Mouse (Mus musculus) megakaryocyte, embryonic 14.5 days (primary cell): ENCODE data around the gene Afm. TPM values are rescaled to one million over a fixed set of nuclear protein-coding genes. Genes with fewer than 3 reads are reported as not detected.

Source experiments
- H3K27me3 ChIP-seq: replicated peaks from 2 replicates; pipeline ENCODE3; 2012; ENCODE audit warnings: inconsistent platforms
- H3K36me3 ChIP-seq: replicated peaks from 2 replicates; pipeline ENCODE3; 2012; ENCODE audit warnings: low read length, inconsistent platforms, mixed read lengths
- H3K4me1 ChIP-seq: 2 replicates; pipeline ENCODE4 v1.6.1; 2012; ENCODE audit warnings: inconsistent platforms
- H3K4me3 ChIP-seq: replicated peaks from 2 replicates; pipeline ENCODE3; 2012; ENCODE audit warnings: moderate library complexity, mild to moderate bottlenecking, inconsistent platforms
- H3K9me3 ChIP-seq: 2 replicates; pipeline ENCODE4 v1.6.1; 2012; ENCODE audit warnings: inconsistent platforms
- FLI1 ChIP-seq: IDR thresholded peaks from 2 replicates; pipeline ENCODE4 v1.6.1; 2012; ENCODE audit warnings: low read length, inconsistent platforms, mixed read lengths
- GATA1 ChIP-seq: IDR thresholded peaks from 3 replicates; pipeline ENCODE4 v1.6.1; 2012; ENCODE audit warnings: mixed read lengths, low read length, inconsistent platforms, borderline replicate concordance
- polyA plus RNA-seq: library from polyadenylated mRNA; stranded (reverse); fragments of >175 nt; gene quantifications from 2 replicates; pipeline ENCODE4 v1.2.3, GENCODE M21; 2012; ENCODE audit warnings: low replicate concordance; ENCODE audit not compliant: insufficient read depth

Gene Afm
- polyA plus RNA-seq, 1 experiment, result not detected

GRCm38 (mm10) chr5:90577751-90578150 is 59.0 kb downstream of the Afm start:
- Histone ChIP-seq H3K9me3 (peaks cover 7% of the 10 kb centered on the region), H3K27me3 (peaks cover 2% of the 10 kb centered on the region), H3K4me1 (no peaks in the 10 kb centered on the region), H3K4me3 (no peak overlapping the region), H3K36me3 (peaks cover 3% of the 10 kb centered on the region)
- TF ChIP-seq GATA1 (no peak), FLI1 (no peak)

GRCm38 (mm10) chr5:90579556-90579955 is 60.8 kb downstream of the Afm start:
- no peak overlapping the region for H3K4me3 ChIP-seq

GRCm38 (mm10) chr5:90582179-90582578 is 63.4 kb downstream of the Afm start:
- Histone ChIP-seq H3K27me3 (peaks cover 2% of the 10 kb centered on the region), H3K4me1 (peaks cover 6% of the 10 kb centered on the region)
- TF ChIP-seq FLI1, result no peak
- no peak for TF ChIP-seq GATA1

More at GRCm38 (mm10) chr5:90579556-90579955, 60.8 kb downstream of the Afm start:
- peaks cover 7% of the 10 kb centered on the region for H3K9me3 ChIP-seq
- H3K36me3 ChIP-seq, result peaks cover 3% of the 10 kb centered on the region
- peaks cover 2% of the 10 kb centered on the region for H3K27me3 ChIP-seq
- TF ChIP-seq GATA1 (no peak), FLI1 (no peak)
- H3K4me1 ChIP-seq, result no peaks in the 10 kb centered on the region

DNA sequence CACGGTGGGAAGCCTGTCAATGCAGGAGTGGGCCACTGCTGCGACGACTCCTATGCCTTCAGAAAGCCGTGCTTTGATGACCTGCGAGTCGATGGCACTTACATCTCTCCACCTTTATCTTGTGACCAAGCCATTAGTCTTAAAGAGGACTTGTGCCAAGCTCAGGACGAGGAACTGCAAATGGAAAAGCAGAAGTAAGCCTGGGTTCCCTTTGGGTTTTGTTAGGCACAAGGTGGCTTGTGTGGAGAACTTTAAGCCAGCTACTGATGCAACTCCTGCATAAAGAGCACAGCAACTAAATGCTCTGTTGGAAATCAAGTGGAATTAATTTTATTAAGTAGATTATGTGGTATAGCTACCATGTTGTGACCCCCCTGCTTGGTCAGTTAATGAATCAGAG is 66.1 kb downstream of the Afm start:
- H3K4me1 ChIP-seq, result peaks cover 21% of the 10 kb centered on the region
- no peak overlapping the region for H3K4me3 ChIP-seq
- TF ChIP-seq GATA1 (no peak), FLI1 (no peak)
- H3K36me3 ChIP-seq, result peaks cover 3% of the 10 kb centered on the region
- H3K27me3 ChIP-seq, result peaks cover 2% of the 10 kb centered on the region
- peaks cover 7% of the 10 kb centered on the region for H3K9me3 ChIP-seq

More at GRCm38 (mm10) chr5:90582179-90582578, 63.4 kb downstream of the Afm start:
- H3K36me3 ChIP-seq, result peaks cover 3% of the 10 kb centered on the region
- no peak overlapping the region for H3K4me3 ChIP-seq
- H3K9me3 ChIP-seq, result peaks cover 7% of the 10 kb centered on the region

DNA sequence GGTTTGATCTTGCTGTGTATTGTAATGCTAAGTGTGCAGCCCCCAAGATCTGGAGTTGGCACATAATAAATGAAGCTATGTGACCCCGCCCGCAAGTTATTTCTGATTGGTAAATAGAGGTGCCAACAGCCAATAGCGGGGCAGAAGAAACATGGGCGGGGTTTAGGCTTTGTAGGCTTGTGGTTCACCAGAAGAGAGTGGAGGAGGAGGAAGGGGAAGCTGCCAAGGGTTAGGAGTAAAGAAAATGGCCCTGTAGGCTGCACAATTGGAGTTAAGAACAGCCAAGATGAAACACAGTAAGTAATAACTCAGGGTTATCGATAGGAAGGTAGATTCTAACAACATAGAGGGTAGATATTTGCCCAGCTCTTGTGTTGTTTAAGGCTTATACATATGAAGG is 67.8 kb downstream of the Afm start:
- H3K4me1 ChIP-seq, result peaks cover 21% of the 10 kb centered on the region
- H3K9me3 ChIP-seq, result no peaks in the 10 kb centered on the region
- H3K4me3 ChIP-seq, result no peak overlapping the region
- TF ChIP-seq GATA1 (no peak), FLI1 (no peak)
- no peaks in the 10 kb centered on the region for H3K27me3 ChIP-seq
- no peaks in the 10 kb centered on the region for H3K36me3 ChIP-seq

GRCm38 (mm10) chr5:90588104-90588503 is 69.4 kb downstream of the Afm start:
- TF ChIP-seq GATA1 (no peak), FLI1 (no peak)
- H3K27me3 ChIP-seq, result no peaks in the 10 kb centered on the region

GRCm38 (mm10) chr5:90588708-90589595 is 70.2 kb downstream of the Afm start:
- H3K27me3 ChIP-seq, result no peaks in the 10 kb centered on the region
- no peak for TF ChIP-seq GATA1
- TF ChIP-seq FLI1, result no peak
- peaks cover 33% of the 10 kb centered on the region for H3K4me1 ChIP-seq
- peak overlapping the region; percentile 91 for H3K4me3 ChIP-seq
- no peaks in the 10 kb centered on the region for H3K9me3 ChIP-seq
- no peaks in the 10 kb centered on the region for H3K36me3 ChIP-seq

More at GRCm38 (mm10) chr5:90588104-90588503, 69.4 kb downstream of the Afm start:
- Histone ChIP-seq H3K36me3 (no peaks in the 10 kb centered on the region), H3K9me3 (no peaks in the 10 kb centered on the region), H3K4me3 (peak overlapping the region; percentile 73), H3K4me1 (peaks cover 33% of the 10 kb centered on the region)

- H3K4me3 ChIP-seq, result no peak overlapping the region
- peaks cover 50% of the 10 kb centered on the region for H3K4me1 ChIP-seq
- no peaks in the 10 kb centered on the region for H3K36me3 ChIP-seq
- no peaks in the 10 kb centered on the region for H3K9me3 ChIP-seq
- H3K27me3 ChIP-seq, result no peaks in the 10 kb centered on the region
- no peak for TF ChIP-seq GATA1
- no peak for TF ChIP-seq FLI1
These were observed 71.9 kb downstream of the Afm start for GRCm38 (mm10) chr5:90590676-90591075.

- no peak overlapping the region for H3K4me3 ChIP-seq
- H3K36me3 ChIP-seq, result no peaks in the 10 kb centered on the region
- no peaks in the 10 kb centered on the region for H3K9me3 ChIP-seq
- TF ChIP-seq GATA1 (no peak), FLI1 (no peak)
- H3K27me3 ChIP-seq, result no peaks in the 10 kb centered on the region
- peaks cover 59% of the 10 kb centered on the region for H3K4me1 ChIP-seq
These were observed 73.2 kb downstream of the Afm start for GRCm38 (mm10) chr5:90591936-90592335.

DNA sequence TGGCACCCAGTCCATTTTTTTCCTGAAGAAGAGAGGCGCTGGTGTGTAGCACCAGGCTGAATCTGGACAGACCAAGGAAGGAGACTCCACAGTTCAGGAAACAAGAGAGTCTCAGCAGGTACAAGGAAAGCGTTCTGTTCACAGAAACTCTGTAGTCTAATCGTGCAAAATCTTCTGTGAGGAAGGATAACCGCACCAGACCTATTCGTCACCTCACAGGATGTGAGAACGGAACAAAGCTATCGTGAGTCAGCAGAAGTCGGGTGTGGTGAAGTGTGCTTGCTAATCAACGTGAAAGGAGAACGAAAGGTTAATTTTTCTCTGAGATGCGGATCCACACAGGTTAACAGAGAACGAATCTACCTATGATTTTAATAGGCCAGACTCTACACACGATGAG is 76.2 kb downstream of the Afm start:
- Histone ChIP-seq H3K4me1 (peaks cover 42% of the 10 kb centered on the region), H3K27me3 (no peaks in the 10 kb centered on the region), H3K9me3 (no peaks in the 10 kb centered on the region), H3K36me3 (peaks cover 2% of the 10 kb centered on the region), H3K4me3 (peak overlapping the region; percentile 88)
- TF ChIP-seq GATA1, result peak; percentile 14; the same call in 1 of the 3 replicates
- TF ChIP-seq FLI1, result no peak

GRCm38 (mm10) chr5:90596155-90596554 is 77.4 kb downstream of the Afm start:
- TF ChIP-seq FLI1, result no peak
- TF ChIP-seq GATA1, result no peak
- Histone ChIP-seq H3K9me3 (no peaks in the 10 kb centered on the region), H3K36me3 (peaks cover 2% of the 10 kb centered on the region), H3K4me3 (no peak overlapping the region), H3K27me3 (no peaks in the 10 kb centered on the region), H3K4me1 (peaks cover 46% of the 10 kb centered on the region)
